In the genomic region with DNA sequence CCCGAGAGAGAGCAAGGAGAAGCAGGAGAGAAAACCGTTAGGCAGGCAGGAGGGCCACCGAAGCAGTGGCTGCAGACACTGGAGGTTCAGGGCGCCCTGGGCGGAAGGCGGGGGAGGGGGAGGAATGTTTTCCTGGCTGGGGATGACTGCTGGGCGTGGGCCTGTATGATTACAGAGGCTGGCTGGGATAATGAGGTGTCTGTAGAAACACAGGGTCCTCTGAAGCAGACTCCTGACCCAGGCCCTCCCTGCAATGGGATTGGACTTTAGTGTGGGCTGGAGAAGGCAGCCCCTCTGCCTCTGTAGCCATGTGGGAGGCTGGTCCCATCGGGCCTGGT, we compare ENCODE assay signal across 9 mouse cellular contexts.
DNase-seq lines count a peak whose midpoint lies in the region; ATAC-seq and TF ChIP-seq lines count a peak whose summit lies in the region.
"Had no signal": no experiment of that assay in that cellular context is flagged by ENCODE, and none has a peak within 500 bp of the region (broad histone marks: within the 10 kb centered on the region; RNA-seq: fewer than 3 reads in every experiment).

No protein-coding gene starts in this region.

- DNase-seq in spleen, adult 2 months (ENCODE audit: low read depth in 1 of 2, low spot score in 2 of 2): no peak
- DNase-seq in spleen, adult 18-20 months: no peak
- peak; percentile 98 for DNase-seq in heart, adult 11 months
- peak; percentile 87 for DNase-seq in kidney, postnatal 10 days
- peak; percentile 86 for DNase-seq in lung, postnatal 36 days
- DNase-seq in natural killer cell, adult 2 months (ENCODE audit: low spot score in 2 of 2): no peak
- DNase-seq in frontal cortex, adult 2 months (ENCODE audit: extremely low spot score in 1 of 2, low spot score in 1 of 2): no peak

- no peaks in the 10 kb centered on the region; the same call in 1 of the 2 replicates for H3K36me3 ChIP-seq in spleen, adult 2 months (ENCODE audit: control insufficient read depth, insufficient read depth, low read length)
- H3K36me3 ChIP-seq: neural tube, embryonic 12.5 days had no signal

- peak overlapping the region; percentile 22; the same call in 1 of the 2 replicates for H3K27ac ChIP-seq in spleen, adult 2 months (ENCODE audit: insufficient read depth, low read length)
- H3K27ac ChIP-seq: neural tube, embryonic 12.5 days had no signal

- TF ChIP-seq CTCF in spleen, adult 2 months (IDR thresholded peaks at IDR 0.05; ENCODE audit: extremely low read depth, insufficient read depth, insufficient read length, insufficient replicate concordance): no peak

- WGBS in spleen, adult 2 months: 85% methylated on average over 8 of the region's 8 CpGs

- H3K4me3 ChIP-seq in spleen, adult 2 months (ENCODE audit: extremely low read depth, insufficient read depth, insufficient read length): peak overlapping the region; percentile 28; the same call in 1 of the 2 replicates
- H3K4me3 ChIP-seq: neural tube, embryonic 12.5 days had no signal

- no peaks in the 10 kb centered on the region; the same call in 1 of the 2 replicates for H3K4me1 ChIP-seq in spleen, adult 2 months (ENCODE audit: control insufficient read depth, insufficient read depth, insufficient read length)

- no peak for ATAC-seq in megakaryocyte, adult 5-6 weeks (ENCODE audit: poor library complexity, severe bottlenecking)

- H3K27me3 ChIP-seq in spleen, adult 2 months (ENCODE audit: control insufficient read depth, insufficient read depth, low read length): no peaks in the 10 kb centered on the region
- H3K27me3 ChIP-seq: neural tube, embryonic 12.5 days had no signal

- no peak for TF ChIP-seq POLR2A in spleen, adult 2 months (IDR thresholded peaks at IDR 0.05; ENCODE audit: low read depth, low read length)

Comparison
In these comparisons a context has a peak if more than half of its experiments do, and no peak if none do; other contexts are left out.
1. DNase-seq: peak in heart, adult 11 months (single experiment), kidney, postnatal 10 days (single experiment) and lung, postnatal 36 days (single experiment); none in spleen, adult 2 months (0 of 2), spleen, adult 18-20 months (0 of 2), natural killer cell, adult 2 months (0 of 2) and frontal cortex, adult 2 months (0 of 2).